Mouse (Mus musculus) myocyte (in vitro differentiated cells): ENCODE measurements around the gene Utp14b. TPM values are rescaled to one million over a fixed set of nuclear protein-coding genes. Genes with fewer than 3 reads are reported as not detected.

Experiments
- H3K27me3 ChIP-seq: one replicate; pipeline ENCODE4 v1.6.1; 2011; ENCODE audit not compliant: control insufficient read depth, insufficient read depth, insufficient read length
- H3K36me3 ChIP-seq: one replicate; pipeline ENCODE4 v1.6.1; 2011; ENCODE audit not compliant: control insufficient read depth, insufficient read depth
- H3K4me2 ChIP-seq: one replicate; pipeline ENCODE4 v1.6.1; 2011; ENCODE audit warnings: low read depth, control low read depth
- H3K4me3 ChIP-seq: one replicate; pipeline ENCODE4 v1.5.1; 2011; ENCODE audit warnings: mild to moderate bottlenecking, control low read depth, moderate library complexity
- H3K79me2 ChIP-seq: one replicate; pipeline ENCODE4 v1.6.1; 2011; ENCODE audit not compliant: control insufficient read depth, insufficient read depth
- H3ac ChIP-seq: one replicate; pipeline ENCODE4 v1.6.1; 2011; ENCODE audit not compliant: control insufficient read depth, insufficient read length
- CEBPB ChIP-seq: IDR thresholded peaks from 2 replicates; pipeline ENCODE4 v1.6.1; 2011; ENCODE audit warnings: mild to moderate bottlenecking, moderate library complexity; ENCODE audit not compliant: poor library complexity, insufficient read depth, severe bottlenecking
- E2F4 ChIP-seq: IDR thresholded peaks from one replicate; pipeline ENCODE4 v1.6.1; 2011; ENCODE audit warnings: mild to moderate bottlenecking, control low read depth, moderate library complexity; ENCODE audit not compliant: insufficient read depth
- MAX ChIP-seq: IDR thresholded peaks from one replicate; pipeline ENCODE4 v1.6.1; 2011; ENCODE audit warnings: low read depth, mild to moderate bottlenecking, control low read depth
- POLR2A ChIP-seq: IDR thresholded peaks from one replicate; pipeline ENCODE4 v1.6.1; 2011; ENCODE audit warnings: low read depth, mild to moderate bottlenecking, control low read depth, moderate library complexity; ENCODE audit not compliant: insufficient read length
- POLR2AphosphoS2 ChIP-seq: IDR thresholded peaks from one replicate; pipeline ENCODE4 v1.6.1; 2011; ENCODE audit warnings: low read depth, control low read depth; ENCODE audit not compliant: insufficient read length
- REST ChIP-seq: IDR thresholded peaks from one replicate; pipeline ENCODE4 v1.6.1; 2011; ENCODE audit warnings: mild to moderate bottlenecking, control low read depth, moderate library complexity; ENCODE audit not compliant: insufficient read depth, insufficient read length
- SRF ChIP-seq: IDR thresholded peaks from one replicate; pipeline ENCODE4 v1.6.1; 2011; ENCODE audit warnings: low read depth; ENCODE audit not compliant: control insufficient read depth, insufficient read length
- TCF12 ChIP-seq: IDR thresholded peaks from one replicate; pipeline ENCODE4 v1.6.1; 2011; ENCODE audit warnings: mild to moderate bottlenecking, control low read depth; ENCODE audit not compliant: poor library complexity, insufficient read depth, severe bottlenecking
- TCF3 ChIP-seq: IDR thresholded peaks from one replicate; pipeline ENCODE4 v1.6.1; 2011; ENCODE audit warnings: low read depth, control low read depth; ENCODE audit not compliant: insufficient read length
- USF1 ChIP-seq: IDR thresholded peaks from one replicate; pipeline ENCODE4 v1.6.1; 2011; ENCODE audit warnings: low read depth, mild to moderate bottlenecking, control low read depth, moderate library complexity
- polyA plus RNA-seq: library from polyadenylated mRNA; unstranded; fragments of >200 nt; fragmentation: generic; extraction: Trizol; gene quantifications from one replicate; pipeline ENCODE4 v1.2.1, GENCODE M21; 2012; ENCODE audit warnings: missing spikeins

Gene Utp14b
- polyA plus RNA-seq, 1 experiment = 3.0 TPM

DNA sequence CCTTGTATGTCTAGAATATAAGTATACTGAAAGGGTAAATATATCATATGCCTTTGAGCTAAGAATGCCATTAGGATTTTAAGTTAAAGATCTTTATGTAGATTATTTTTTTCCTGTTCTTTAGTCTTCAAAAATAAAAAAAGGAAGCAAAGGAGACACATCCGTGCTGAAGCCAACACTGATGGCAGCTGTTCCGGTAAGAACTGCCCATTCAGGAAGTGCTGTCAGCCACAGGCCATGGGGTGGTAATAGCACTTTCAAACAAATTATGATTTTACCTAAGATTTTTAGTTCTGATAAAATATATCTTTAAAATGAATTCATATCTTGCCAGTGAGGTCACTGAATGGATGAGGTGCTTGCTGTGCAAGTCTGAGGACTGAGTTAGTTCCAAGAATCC, 38.5 kb downstream of the Utp14b start:
- H3ac ChIP-seq = no peak overlapping the region
- H3K36me3 ChIP-seq = peaks cover 90% of the 10 kb centered on the region
- no peaks in the 10 kb centered on the region for H3K27me3 ChIP-seq
- no peak overlapping the region for H3K4me3 ChIP-seq
- no peak overlapping the region for H3K4me2 ChIP-seq
- peak; percentile 16 for TF ChIP-seq POLR2A
- TF ChIP-seq TCF3 = no peak
- H3K79me2 ChIP-seq = no peaks in the 10 kb centered on the region

DNA sequence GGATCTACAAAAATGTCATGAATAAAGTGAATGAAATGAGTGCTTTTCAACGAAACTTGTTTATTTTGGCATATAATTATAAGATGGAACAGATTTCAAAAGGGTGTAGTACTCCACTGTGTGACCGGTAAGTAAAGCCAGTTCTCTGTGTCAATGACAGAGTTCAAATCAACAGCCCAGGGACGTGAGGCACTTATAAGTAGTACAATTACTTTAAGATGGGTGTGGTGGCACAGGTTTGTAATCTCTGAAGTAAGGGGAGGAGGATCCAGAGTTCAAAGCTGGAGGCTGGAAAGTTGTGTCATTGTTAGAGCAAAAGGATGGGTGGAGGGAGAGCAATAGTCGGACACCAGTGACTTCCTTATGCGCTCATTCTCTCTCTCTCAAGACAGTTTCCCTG, 39.1 kb downstream of the Utp14b start:
- TF ChIP-seq MAX = no peak
- TF ChIP-seq USF1 = no peak
- no peak for TF ChIP-seq E2F4
- TF ChIP-seq SRF = no peak
- no peak for TF ChIP-seq TCF12
- no peak for TF ChIP-seq CEBPB
- H3K27me3 ChIP-seq = no peaks in the 10 kb centered on the region
- H3ac ChIP-seq = no peak overlapping the region
- H3K4me3 ChIP-seq = no peak overlapping the region
- no peaks in the 10 kb centered on the region for H3K79me2 ChIP-seq
- H3K36me3 ChIP-seq = peaks cover 90% of the 10 kb centered on the region
- H3K4me2 ChIP-seq = no peak overlapping the region

DNA sequence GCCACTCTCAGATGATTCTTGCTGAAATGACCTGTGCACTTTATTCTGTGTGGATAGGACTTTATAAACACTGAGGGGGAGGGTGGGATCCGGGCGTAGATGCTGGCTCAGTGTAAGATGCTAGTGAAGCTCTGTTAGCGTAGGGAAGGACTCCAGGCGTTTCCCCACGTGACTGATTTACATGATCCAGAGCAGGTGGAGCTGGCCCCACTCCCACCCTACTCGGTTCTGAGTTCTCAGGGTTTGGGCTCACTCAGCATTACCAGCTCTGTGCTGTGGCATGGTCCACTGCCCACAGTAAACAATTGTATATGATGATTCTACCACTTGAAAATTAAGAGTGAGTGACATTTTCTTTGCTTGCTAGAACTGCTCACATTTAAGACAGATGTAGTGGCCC, 40.3 kb downstream of the Utp14b start:
- Histone ChIP-seq H3K36me3 (peaks cover 88% of the 10 kb centered on the region), H3K79me2 (no peaks in the 10 kb centered on the region), H3ac (no peak overlapping the region), H3K27me3 (no peaks in the 10 kb centered on the region), H3K4me2 (no peak overlapping the region), H3K4me3 (no peak overlapping the region)
- no peak for TF ChIP-seq REST
- TF ChIP-seq TCF3 = no peak

DNA sequence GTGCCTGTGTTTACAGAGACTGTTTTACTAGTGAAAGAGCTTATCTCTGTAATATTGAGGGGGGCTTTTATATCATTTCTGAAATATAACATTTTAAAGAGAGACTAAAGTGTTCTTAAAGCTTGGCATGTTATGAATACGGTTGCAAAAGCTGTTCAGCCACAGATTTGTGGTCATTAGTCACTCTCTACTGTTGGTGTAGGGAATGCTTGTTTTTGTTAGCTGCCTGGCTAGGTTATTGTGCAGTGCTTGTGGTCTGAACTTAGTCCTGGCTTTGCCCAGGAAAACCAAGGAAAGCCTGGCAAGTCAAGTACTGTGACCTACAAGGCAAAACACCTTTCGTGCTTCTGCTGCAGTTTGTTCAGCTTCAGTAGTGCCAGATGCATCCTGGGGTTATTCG, 43.9 kb downstream of the Utp14b start:
- Histone ChIP-seq H3ac (no peak overlapping the region), H3K79me2 (no peaks in the 10 kb centered on the region), H3K27me3 (no peaks in the 10 kb centered on the region), H3K36me3 (peaks cover 94% of the 10 kb centered on the region), H3K4me2 (no peak overlapping the region), H3K4me3 (no peak overlapping the region)
- TF ChIP-seq TCF3 (no peak), POLR2A (no peak), TCF12 (no peak), USF1 (no peak), SRF (no peak)

DNA sequence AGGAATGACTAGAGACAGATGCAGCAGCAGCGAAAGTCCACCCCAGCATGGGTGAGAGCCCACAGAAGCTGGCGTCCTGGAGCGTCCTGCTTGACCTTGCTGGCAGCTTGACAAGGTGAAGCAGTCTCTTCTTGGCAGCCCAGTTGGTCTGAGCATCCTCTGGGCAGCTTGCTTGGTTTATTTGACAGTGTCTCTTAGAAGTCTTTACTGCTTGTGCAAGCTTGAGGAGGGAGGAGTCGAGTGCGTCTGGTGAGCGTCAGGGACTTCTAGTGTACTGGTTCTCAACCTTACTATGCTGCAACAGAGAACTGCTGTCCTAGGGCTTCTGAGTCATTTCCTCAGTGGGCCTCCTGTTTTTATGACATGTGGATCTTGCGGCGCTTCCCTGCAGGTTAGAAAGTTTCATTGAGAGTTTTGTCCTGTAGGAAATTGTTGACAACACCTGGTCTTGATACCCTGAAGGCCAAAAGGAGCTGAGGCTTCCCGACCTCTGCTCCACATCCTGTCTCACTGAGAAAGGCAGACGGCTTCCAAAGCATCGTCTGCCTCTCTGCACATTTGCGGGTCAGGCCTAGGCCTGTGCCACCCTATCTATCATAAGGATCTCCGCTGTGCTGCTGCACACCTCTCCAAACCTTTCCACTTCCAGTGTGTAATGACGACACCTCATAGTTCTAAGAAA, 44.6 kb downstream of the Utp14b start:
- Histone ChIP-seq H3ac (no peak overlapping the region), H3K4me3 (no peak overlapping the region), H3K79me2 (no peaks in the 10 kb centered on the region), H3K36me3 (peaks cover 94% of the 10 kb centered on the region), H3K27me3 (no peaks in the 10 kb centered on the region), H3K4me2 (peak overlapping the region; percentile 4)
- TF ChIP-seq SRF = no peak
- TF ChIP-seq POLR2A = peak; percentile 35
- TF ChIP-seq TCF12 = no peak
- peak; percentile 65 for TF ChIP-seq POLR2AphosphoS2
- no peak for TF ChIP-seq USF1

DNA sequence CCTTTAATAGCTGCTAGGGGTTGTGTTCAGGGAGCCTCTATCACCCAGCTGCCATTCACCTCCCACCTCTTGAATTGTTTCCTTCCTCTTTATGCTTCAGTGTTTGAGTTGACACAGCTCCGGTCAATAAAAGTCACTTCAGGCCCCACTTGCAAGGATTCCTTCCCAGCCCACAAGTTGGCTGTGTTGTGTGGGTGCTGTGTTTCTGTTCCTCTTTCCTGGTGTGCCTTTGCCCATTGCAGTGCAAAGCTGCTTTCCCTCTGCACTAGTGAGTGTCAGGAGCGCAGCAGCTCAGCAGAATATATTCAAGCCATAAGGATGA, 45.1 kb downstream of the Utp14b start:
- H3ac ChIP-seq = no peak overlapping the region
- H3K36me3 ChIP-seq = peaks cover 94% of the 10 kb centered on the region
- H3K79me2 ChIP-seq = no peaks in the 10 kb centered on the region
- no peak overlapping the region for H3K4me3 ChIP-seq
- no peak overlapping the region for H3K4me2 ChIP-seq
- TF ChIP-seq TCF3 (no peak), E2F4 (no peak), POLR2AphosphoS2 (no peak)
- no peaks in the 10 kb centered on the region for H3K27me3 ChIP-seq

DNA sequence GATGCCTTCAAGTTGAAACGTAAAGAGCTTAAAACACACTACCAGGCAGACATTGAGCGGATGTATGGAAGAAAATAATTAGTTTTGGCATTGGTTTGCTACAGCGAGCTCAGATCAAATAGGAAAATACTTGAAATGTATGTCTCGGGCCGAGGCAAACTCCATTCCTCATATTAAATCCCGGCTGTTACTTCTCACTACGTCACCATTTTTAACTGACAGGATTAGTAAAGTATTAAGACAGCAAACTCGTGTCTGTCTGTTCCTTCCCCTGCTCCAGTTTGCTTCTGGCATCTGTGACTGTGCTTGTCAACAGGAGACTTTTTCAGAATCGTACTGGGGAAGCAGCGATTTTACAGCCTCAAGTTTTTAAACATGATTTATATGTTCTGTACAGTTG, 48.5 kb downstream of the Utp14b start:
- no peak overlapping the region for H3ac ChIP-seq
- no peak for TF ChIP-seq TCF3
- no peak for TF ChIP-seq REST
- no peaks in the 10 kb centered on the region for H3K79me2 ChIP-seq
- H3K27me3 ChIP-seq = no peaks in the 10 kb centered on the region
- no peak overlapping the region for H3K4me2 ChIP-seq
- H3K4me3 ChIP-seq = no peak overlapping the region
- H3K36me3 ChIP-seq = peaks cover 81% of the 10 kb centered on the region
